Mouse (Mus musculus) stomach, postnatal 0 days (tissue): ENCODE results near the gene Paip2b.

Experiments used
- CTCF ChIP-seq: IDR thresholded peaks from 2 replicates; pipeline ENCODE4 v1.5.1; 2016; ENCODE audit warnings: antibody characterized with exemption, low read depth, mild to moderate bottlenecking, moderate library complexity
- EP300 ChIP-seq: optimal IDR thresholded peaks from 2 replicates; pipeline ENCODE3; 2016; ENCODE audit warnings: antibody characterized with exemption

- TF ChIP-seq CTCF (no peak), EP300 (no peak)
These were observed 14.6 kb upstream of the Paip2b start for GRCm38 (mm10) chr6:83846141-83846540.
